Mouse (Mus musculus): ENCODE results near the gene Arl4a. TPM values are rescaled to one million over a fixed set of nuclear protein-coding genes. Genes with fewer than 3 reads are reported as not detected.

Arl4a gene
- total and polyA plus RNA-seq, 3 experiments = 24.3 to 25.4 (median 24.6) TPM

- TF ChIP-seq IRF4 (IDR thresholded peaks at IDR 0.05; ENCODE audit: low read depth, low read length) (no peak), ZNF384 (IDR thresholded peaks at IDR 0.05; ENCODE audit: low read depth, low read length) (no peak), ZMIZ1 (IDR thresholded peaks at IDR 0.05; ENCODE audit: low read depth, low read length) (no peak), NRF1 (IDR thresholded peaks at IDR 0.05; ENCODE audit: low read depth, low read length) (no peak), MAX (IDR thresholded peaks at IDR 0.05; ENCODE audit: low read length) (no peak), SIN3A (IDR thresholded peaks at IDR 0.05; ENCODE audit: low read length) (no peak), POLR2A (IDR thresholded peaks at IDR 0.05; ENCODE audit: low read depth, low read length) (no peak), RAD21 (IDR thresholded peaks at IDR 0.05; ENCODE audit: low read depth, low read length) (no peak), POLR2AphosphoS2 (IDR thresholded peaks at IDR 0.05; ENCODE audit: low read depth, low read length) (no peak), GABPA (IDR thresholded peaks at IDR 0.05; ENCODE audit: insufficient replicate concordance, low read depth, low read length) (no peak), PAX5 (IDR thresholded peaks at IDR 0.05; ENCODE audit: low read length) (no peak), ZKSCAN1 (IDR thresholded peaks at IDR 0.05; ENCODE audit: borderline replicate concordance, low read depth, low read length) (no peak), CHD2 (IDR thresholded peaks at IDR 0.05; ENCODE audit: low read length) (no peak), SMC3 (IDR thresholded peaks at IDR 0.05; ENCODE audit: low read depth, low read length) (no peak), CHD1 (IDR thresholded peaks at IDR 0.05; ENCODE audit: low read depth, low read length) (no peak), MAZ (IDR thresholded peaks at IDR 0.05; ENCODE audit: low read depth, low read length) (no peak), MAFK (IDR thresholded peaks at IDR 0.05; ENCODE audit: insufficient replicate concordance, low read length) (no peak), CTCF (conservative IDR thresholded peaks at IDR 0.05 in 1 of 2, IDR thresholded peaks at IDR 0.05 in 1 of 2; ENCODE audit: low read depth in 2 of 2, low read length in 2 of 2) (no peak), JUND (conservative IDR thresholded peaks at IDR 0.05; ENCODE audit: low read depth, low read length) (no peak), EP300 (IDR thresholded peaks at IDR 0.05; ENCODE audit: low read length) (no peak)
- H3K27ac ChIP-seq (ENCODE audit: insufficient read depth, low read depth) = no peak overlapping the region
These were observed 33.1 kb downstream of the Arl4a start for GRCm38 (mm10) chr12:40004766-40005165.

GRCm38 (mm10) chr12:39998853-39999195 lies 39.0 kb downstream of the Arl4a start:
- dilution Hi-C loops (cut with MboI; ENCODE audit: extremely low pct_ligation_motif_present, extremely low pct_unique_long_range_greater_than_20kb, low sequenced_read_pairs) = no loop called here
- no peaks in the 10 kb centered on the region for H3K36me3 ChIP-seq (replicated peaks in 1 of 2; ENCODE audit: control insufficient read depth in 1 of 2, insufficient read depth in 1 of 2, low read length in 1 of 2)
- in situ Hi-C loops (cut with MboI; ENCODE audit: low pct_ligation_motif_present, low pct_unique_long_range_greater_than_20kb, low sequenced_read_pairs) = no loop called here
- no peaks in the 10 kb centered on the region for H3K9me3 ChIP-seq (replicated peaks; ENCODE audit: low read length)
- H3K27me3 ChIP-seq (replicated peaks) = no peaks in the 10 kb centered on the region
- H3K27ac ChIP-seq (ENCODE audit: insufficient read depth, low read depth) = no peak overlapping the region
- H3K9ac ChIP-seq (ENCODE audit: insufficient read depth, low read depth) = no peak overlapping the region
- no peak for TF ChIP-seq MXI1 (IDR thresholded peaks at IDR 0.05; ENCODE audit: low read depth, low read length)
- no peak for DNase-seq (ENCODE audit: extremely low read depth)
- no peak overlapping the region for H3K4me2 ChIP-seq (ENCODE audit: insufficient read depth, low read depth, poor library complexity, severe bottlenecking)
- no peak overlapping the region for H3K4me3 ChIP-seq (replicated peaks in 1 of 3; ENCODE audit: low read depth in 2 of 3, low read length in 2 of 3, poor library complexity in 1 of 3)
- H3K79me2 ChIP-seq (replicated peaks; ENCODE audit: control insufficient read depth, extremely low read depth, insufficient read depth, poor library complexity, severe bottlenecking) = no peaks in the 10 kb centered on the region
- H3K4me1 ChIP-seq (ENCODE audit: control insufficient read depth in 1 of 2, insufficient read depth in 2 of 2) = peaks cover 0 to 3% of the 10 kb centered on the region in 2 experiments; a peak in 1 of 4 replicates

More at GRCm38 (mm10) chr12:40004766-40005165, 33.1 kb downstream of the Arl4a start:
- H3K4me2 ChIP-seq (ENCODE audit: insufficient read depth, low read depth, poor library complexity, severe bottlenecking) = no peak overlapping the region
- in situ Hi-C loops (cut with MboI; ENCODE audit: low pct_ligation_motif_present, low pct_unique_long_range_greater_than_20kb, low sequenced_read_pairs) (no loop called here), dilution Hi-C loops (cut with MboI; ENCODE audit: extremely low pct_ligation_motif_present, extremely low pct_unique_long_range_greater_than_20kb, low sequenced_read_pairs) (no loop called here)
- peaks cover 18 to 30% of the 10 kb centered on the region in 2 experiments for H3K4me1 ChIP-seq (ENCODE audit: control insufficient read depth in 1 of 2, insufficient read depth in 2 of 2)
- H3K36me3 ChIP-seq (replicated peaks in 1 of 2; ENCODE audit: control insufficient read depth in 1 of 2, insufficient read depth in 1 of 2, low read length in 1 of 2) = no peaks in the 10 kb centered on the region
- no peak for DNase-seq (ENCODE audit: extremely low read depth)
- H3K79me2 ChIP-seq (replicated peaks; ENCODE audit: control insufficient read depth, extremely low read depth, insufficient read depth, poor library complexity, severe bottlenecking) = no peaks in the 10 kb centered on the region
- no peaks in the 10 kb centered on the region for H3K9me3 ChIP-seq (replicated peaks; ENCODE audit: low read length)
- no peak overlapping the region for H3K4me3 ChIP-seq (replicated peaks in 1 of 3; ENCODE audit: low read depth in 2 of 3, low read length in 2 of 3, poor library complexity in 1 of 3)
- no peak overlapping the region for H3K9ac ChIP-seq (ENCODE audit: insufficient read depth, low read depth)
- H3K27me3 ChIP-seq (replicated peaks) = no peaks in the 10 kb centered on the region

All from CH12.LX (cell line).